Mouse (Mus musculus): ENCODE data around the gene Tnk1.

DNA sequence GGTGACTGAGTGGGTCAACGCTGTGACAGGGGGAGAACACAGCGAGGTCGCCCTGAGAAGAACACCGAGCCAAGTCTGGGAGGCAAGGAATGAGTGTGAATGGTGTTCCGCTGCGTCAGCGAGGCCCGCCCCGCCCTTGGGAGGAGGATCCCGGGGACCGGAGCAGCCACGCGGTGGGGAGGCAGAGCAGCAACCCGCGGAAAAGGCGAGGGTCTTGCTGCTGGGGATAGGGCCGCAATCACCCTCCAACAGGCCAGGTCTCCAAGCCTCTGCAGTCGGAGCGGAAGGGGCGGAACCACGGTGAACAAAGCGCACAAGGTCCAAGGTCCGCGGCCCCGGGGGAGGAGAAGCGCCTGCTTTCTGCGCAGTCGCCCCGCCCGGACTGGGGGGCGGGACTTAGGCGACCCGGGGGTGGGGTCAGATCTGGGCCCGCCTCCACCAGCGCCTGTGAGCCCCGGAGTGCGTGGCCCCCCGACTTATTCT, 12.3 kb downstream of the Tnk1 start, which contains the start of gene Plscr3:
- no peak for TF ChIP-seq CTCF (IDR thresholded peaks at IDR 0.05 in 2 of 3, conservative IDR thresholded peaks at IDR 0.05 in 1 of 3; ENCODE audit: control insufficient read depth in 1 of 3, insufficient read depth in 1 of 3, low read depth in 2 of 3, low read length in 3 of 3, poor library complexity in 1 of 3, severe bottlenecking in 1 of 3)
- no peak for TF ChIP-seq ZKSCAN1 (IDR thresholded peaks at IDR 0.05; ENCODE audit: low read depth, low read length)
- no peak for TF ChIP-seq GATA1 (IDR thresholded peaks at IDR 0.05; ENCODE audit: low read depth, low read length)
- TF ChIP-seq GABPA (IDR thresholded peaks at IDR 0.05; ENCODE audit: low read depth, low read length) = no peak
- TF ChIP-seq BHLHE40 (IDR thresholded peaks at IDR 0.05; ENCODE audit: borderline replicate concordance, low read depth, low read length) = no peak
- TF ChIP-seq CHD2 (IDR thresholded peaks at IDR 0.05; ENCODE audit: low read length) = no peak
- TF ChIP-seq JUND (IDR thresholded peaks at IDR 0.05; ENCODE audit: low read depth, low read length) = no peak
- TF ChIP-seq NELFE (IDR thresholded peaks at IDR 0.05; ENCODE audit: low read depth, low read length) = peak; percentile 83
- TF ChIP-seq ZC3H11A (IDR thresholded peaks at IDR 0.05; ENCODE audit: low read depth, low read length) = no peak
- TF ChIP-seq RAD21 (IDR thresholded peaks at IDR 0.05; ENCODE audit: low read depth, low read length) = no peak

Measured in MEL (cell line).